In the genomic region with DNA sequence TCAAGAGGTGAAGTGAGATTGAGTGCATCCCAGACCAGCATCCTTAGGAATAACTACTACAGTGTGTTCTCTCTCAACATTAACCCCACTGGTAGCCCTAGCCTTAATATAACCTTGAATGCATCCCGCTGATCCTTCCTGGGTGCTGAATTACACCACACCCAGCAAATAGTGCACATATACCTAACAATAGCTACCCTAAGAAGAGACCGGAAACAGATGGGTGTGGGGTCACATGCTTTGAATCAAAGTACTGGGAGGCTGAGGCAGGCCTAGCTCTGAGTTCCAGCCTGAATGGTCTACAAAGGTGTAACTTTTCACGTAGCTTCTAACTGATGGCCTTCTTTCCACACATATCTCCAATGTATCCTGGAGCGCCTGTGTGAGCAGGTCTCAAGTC, we compare ENCODE assay signal across 8 mouse cellular contexts. TPM values are rescaled to one million over a fixed set of nuclear protein-coding genes. Genes with fewer than 3 reads are reported as not detected.
DNase-seq lines count a peak whose midpoint lies in the region; ATAC-seq and TF ChIP-seq lines count a peak whose summit lies in the region.

No protein-coding gene starts in this region.

- no peak overlapping the region; the same call in 1 of the 2 replicates for H3K9ac ChIP-seq in neural tube, embryonic 11.5 days (ENCODE audit: low read length)
- H3K9ac ChIP-seq in limb, embryonic 13.5 days, result peak overlapping the region; percentile 96; the same call in 1 of the 2 replicates
- H3K9ac ChIP-seq in stomach, embryonic 15.5 days, result no peak overlapping the region; the same call in 1 of the 2 replicates

- no peak for TF ChIP-seq POLR2A in cerebellum, adult 2 months (IDR thresholded peaks at IDR 0.05; ENCODE audit: borderline replicate concordance, insufficient read depth, low read length)

- no peaks in the 10 kb centered on the region for H3K27me3 ChIP-seq in cerebellum, adult 2 months (ENCODE audit: control insufficient read depth, insufficient read depth, low read length)
- no peaks in the 10 kb centered on the region for H3K27me3 ChIP-seq in neural tube, embryonic 11.5 days (ENCODE audit: control insufficient read depth, insufficient read depth, low read length)
- H3K27me3 ChIP-seq in limb, embryonic 13.5 days, result no peaks in the 10 kb centered on the region
- no peaks in the 10 kb centered on the region for H3K27me3 ChIP-seq in stomach, embryonic 15.5 days (replicated peaks)

- peak overlapping the region; percentile 31 for H3K4me3 ChIP-seq in cerebellum, adult 2 months (replicated peaks; ENCODE audit: insufficient read depth, low read depth, low read length)
- no peak overlapping the region for H3K4me3 ChIP-seq in neural tube, embryonic 11.5 days (ENCODE audit: low read depth, low read length)
- peak overlapping the region; percentile 71 for H3K4me3 ChIP-seq in limb, embryonic 13.5 days
- H3K4me3 ChIP-seq in stomach, embryonic 15.5 days (replicated peaks), result peak overlapping the region; percentile 65; the same call in 1 of the 2 replicates

- no peak for TF ChIP-seq CTCF in cerebellum, adult 2 months (IDR thresholded peaks at IDR 0.05; ENCODE audit: borderline replicate concordance, insufficient read depth, low read depth, low read length)

- peak in 1 of 2 experiments; percentile 33 for DNase-seq in cerebellum, adult 2 months
- no peak for DNase-seq in cerebellum, postnatal 4 days (ENCODE audit: low spot score in 2 of 2)
- DNase-seq in neural tube, embryonic 11.5 days (ENCODE audit: low spot score), result no peak
- DNase-seq in neural tube, embryonic 10.5 days (ENCODE audit: extremely low spot score, low spot score), result no peak
- DNase-seq in ovary, postnatal 14 days (ENCODE audit: low spot score), result no peak
- DNase-seq in cerebellum, postnatal 14 days, result no peak

- H3K36me3 ChIP-seq in neural tube, embryonic 11.5 days (ENCODE audit: control insufficient read depth, insufficient read depth, low read length), result no peaks in the 10 kb centered on the region
- no peaks in the 10 kb centered on the region for H3K36me3 ChIP-seq in limb, embryonic 13.5 days
- no peaks in the 10 kb centered on the region for H3K36me3 ChIP-seq in stomach, embryonic 15.5 days

- no peaks in the 10 kb centered on the region for H3K9me3 ChIP-seq in neural tube, embryonic 11.5 days (ENCODE audit: control insufficient read depth, low read length)
- H3K9me3 ChIP-seq in limb, embryonic 13.5 days, result no peaks in the 10 kb centered on the region
- H3K9me3 ChIP-seq in stomach, embryonic 15.5 days, result no peaks in the 10 kb centered on the region

- H3K4me2 ChIP-seq in neural tube, embryonic 11.5 days (ENCODE audit: low read depth), result peak overlapping the region; percentile 76
- H3K4me2 ChIP-seq in limb, embryonic 13.5 days (replicated peaks), result peak overlapping the region; percentile 78
- peak overlapping the region; percentile 75 for H3K4me2 ChIP-seq in stomach, embryonic 15.5 days

- ATAC-seq in neural tube, embryonic 11.5 days (ENCODE audit: insufficient read depth, low FRiP score, low TSS enrichment), result no peak
- ATAC-seq in limb, embryonic 13.5 days (ENCODE audit: low FRiP score, low read depth), result no peak
- no peak for ATAC-seq in stomach, embryonic 15.5 days (ENCODE audit: insufficient read depth, low FRiP score, low read depth)

- peak overlapping the region; percentile 23; the same call in 1 of the 2 replicates for H3K27ac ChIP-seq in cerebellum, adult 2 months (ENCODE audit: insufficient read depth, low read length)
- no peak overlapping the region for H3K27ac ChIP-seq in neural tube, embryonic 11.5 days (ENCODE audit: low read depth, low read length)
- H3K27ac ChIP-seq in limb, embryonic 13.5 days, result peak overlapping the region; percentile 98; the same call in 1 of the 2 replicates
- peak overlapping the region; percentile 97 for H3K27ac ChIP-seq in stomach, embryonic 15.5 days

- 97% methylated on average over 4 of the region's 4 CpGs for WGBS in cerebellum, adult 2 months
- WGBS in neural tube, embryonic 11.5 days, result over 99% methylated on average over 4 of the region's 4 CpGs
- WGBS in limb, embryonic 13.5 days, result 94% methylated on average over 4 of the region's 4 CpGs
- 92% methylated on average over 4 of the region's 4 CpGs for WGBS in stomach, embryonic 15.5 days

- no peaks in the 10 kb centered on the region; the same call in 1 of the 2 replicates for H3K4me1 ChIP-seq in cerebellum, adult 2 months (ENCODE audit: control insufficient read depth, insufficient read depth, low read length)
- H3K4me1 ChIP-seq in neural tube, embryonic 11.5 days (ENCODE audit: control insufficient read depth, insufficient read depth, low read length), result peaks cover 3% of the 10 kb centered on the region; the same call in 1 of the 2 replicates
- H3K4me1 ChIP-seq in limb, embryonic 13.5 days, result peaks cover 24% of the 10 kb centered on the region
- peaks cover 33% of the 10 kb centered on the region for H3K4me1 ChIP-seq in stomach, embryonic 15.5 days

RNA-seq across cellular contexts. Expression of a gene that starts 37.8 kb away (rescaled TPM):
- polyA plus RNA-seq in cerebellum, adult 2 months (2012; rRNA removed), result 610 and 672 TPM in 2 replicates
- polyA plus RNA-seq in neural tube, embryonic 11.5 days (2014; fragmentation: Nextera tagmentation; extraction: Ambion mirVana), result 2,926 and 3,268 TPM in 2 replicates
- 2,828 and 3,051 TPM in 2 replicates for polyA plus RNA-seq in limb, embryonic 13.5 days (2015; fragmentation: Nextera tagmentation; extraction: Ambion mirVana)
- polyA plus RNA-seq in stomach, embryonic 15.5 days (2015; fragmentation: Nextera tagmentation; extraction: Ambion mirVana), result 2,449 and 2,521 TPM in 2 replicates
